Mouse (Mus musculus): ENCODE results near the gene Tmem131.
A peak's percentile ranks its signal among the peaks of the same experiment; 100 is the strongest.
"Not testable (repeated sequence)": the region's sequence is repeated elsewhere in the genome, so short reads cannot be mapped to it uniquely, and the experiment has no call there.

Tmem131 gene

DNA sequence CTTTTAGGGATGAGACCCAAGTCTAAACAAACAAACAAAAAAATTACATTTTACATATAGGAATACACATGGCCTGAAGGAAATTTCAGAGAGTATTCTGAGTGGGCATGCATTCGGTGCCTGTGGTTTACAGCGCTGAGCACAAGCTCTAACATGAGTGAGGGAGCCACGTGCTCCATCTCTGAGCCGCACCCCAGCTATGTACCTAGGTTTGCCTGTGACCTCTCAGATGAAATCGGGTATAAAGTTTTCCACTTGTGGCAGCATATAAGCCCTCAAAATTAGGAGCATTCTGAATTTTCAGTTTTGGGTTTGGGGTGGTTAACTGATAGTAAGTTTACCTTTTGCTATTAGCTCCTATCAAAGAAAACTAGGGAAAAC, 28.3 kb downstream of the Tmem131 start:
- DNase-seq = no peak

DNA sequence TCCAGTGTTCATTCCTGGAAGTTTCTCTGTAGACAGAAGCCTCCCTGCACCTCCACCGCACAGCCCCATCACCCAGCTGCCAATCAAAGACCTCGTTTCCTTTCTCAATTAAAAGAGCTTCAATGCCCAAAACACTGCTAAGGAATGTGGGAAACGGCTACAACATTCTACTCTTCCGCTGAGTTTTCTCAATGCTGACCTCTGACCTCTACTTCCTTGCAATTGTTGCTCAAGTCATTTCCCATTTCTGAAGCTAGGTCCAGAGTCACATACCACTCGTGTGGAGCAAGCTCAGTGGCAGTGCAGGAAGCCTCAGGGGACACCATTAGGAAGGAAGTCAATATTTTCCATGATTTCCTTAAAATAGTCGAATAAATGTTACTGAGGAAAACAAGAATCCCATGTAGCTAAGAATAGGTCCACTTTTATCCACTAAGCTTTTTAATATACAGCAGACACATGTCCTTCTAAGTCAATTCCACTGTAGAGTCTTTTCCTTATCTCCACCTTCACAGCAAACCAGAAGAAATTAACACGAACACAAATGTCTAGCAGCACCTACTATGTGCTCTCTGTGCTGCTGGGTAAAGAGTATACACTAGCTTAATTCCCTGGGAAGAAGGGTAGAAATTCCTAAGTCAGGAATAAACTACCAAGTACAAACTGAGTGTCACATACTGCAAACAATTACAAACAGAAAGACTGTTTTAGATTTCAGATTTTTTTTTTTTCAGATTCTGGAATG, 28.8 kb downstream of the Tmem131 start:
- peak; percentile 73 for DNase-seq

DNA sequence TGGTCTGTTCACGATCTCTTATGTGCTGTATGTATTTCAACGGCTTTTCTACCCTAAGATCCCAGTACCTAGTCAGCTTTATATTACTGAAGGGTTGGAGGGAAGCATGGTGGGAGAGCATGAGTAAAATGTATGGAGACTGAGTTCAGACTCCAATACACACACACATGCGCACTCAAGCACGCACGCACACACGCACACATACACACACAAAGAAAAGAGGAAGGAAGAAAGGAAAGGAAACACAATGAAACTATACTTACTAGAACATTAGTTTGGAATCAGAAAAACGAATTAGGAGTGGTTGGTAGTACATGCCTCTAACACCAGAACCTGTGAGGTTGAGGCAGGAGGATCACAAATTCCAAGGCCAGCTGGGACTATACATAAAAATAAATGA, 29.7 kb downstream of the Tmem131 start:
- no peak for DNase-seq

DNA sequence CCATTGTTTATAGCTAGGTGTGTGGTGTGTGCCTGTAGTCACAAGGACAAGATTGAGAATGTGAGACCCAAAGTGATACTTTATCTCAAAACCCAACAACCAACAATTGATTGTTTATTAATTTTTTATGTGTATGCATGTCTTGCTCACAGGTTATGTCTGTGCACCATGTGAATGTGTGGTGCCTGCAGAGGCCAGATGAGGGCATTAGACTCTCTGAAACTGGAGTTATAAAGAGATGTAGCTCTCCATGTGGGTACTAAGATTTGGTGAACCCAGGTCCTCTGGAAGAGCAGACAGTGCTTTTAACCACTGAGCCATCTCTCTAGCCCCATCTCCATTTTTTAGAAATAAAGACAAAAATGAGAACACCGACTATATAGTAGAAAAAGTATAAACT, 31.2 kb downstream of the Tmem131 start:
- no peak for DNase-seq

DNA sequence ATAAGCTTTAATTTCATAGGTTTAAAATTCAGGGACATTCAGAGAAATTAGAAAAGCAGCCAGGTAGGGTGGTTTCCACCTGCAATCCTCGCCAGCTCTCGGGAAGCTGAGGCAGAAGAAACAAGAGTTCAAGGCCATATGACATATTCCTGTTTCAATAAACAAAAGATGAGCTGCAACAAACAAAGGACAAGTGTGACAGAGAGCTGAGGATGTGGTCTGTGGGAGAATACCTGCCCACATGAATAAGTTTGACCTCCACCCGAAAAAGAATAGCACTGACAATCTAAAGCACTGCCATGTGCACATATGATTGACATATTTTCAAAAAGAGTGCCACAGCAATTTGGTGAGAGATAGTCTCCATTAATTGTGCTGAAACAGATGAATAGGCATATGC, 31.9 kb downstream of the Tmem131 start:
- no peak for DNase-seq

DNA sequence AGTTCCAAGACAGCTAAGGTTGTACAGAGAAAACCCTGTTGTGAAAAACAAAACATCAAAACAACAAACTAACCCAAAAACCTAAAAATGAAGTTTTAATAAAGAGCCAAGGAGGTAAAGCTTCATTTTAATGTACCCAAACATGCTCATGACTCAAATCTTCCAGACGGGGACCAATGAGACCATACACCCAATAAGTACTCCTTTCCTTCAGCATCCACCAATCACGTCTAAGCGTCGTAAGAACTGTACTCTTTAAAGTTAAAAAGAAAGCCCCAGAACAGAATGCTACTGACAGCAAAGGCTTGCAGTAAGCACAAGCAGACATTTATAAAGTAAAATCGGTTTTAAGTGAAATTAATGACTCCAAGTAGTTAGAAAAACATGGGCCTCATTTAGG, 33.1 kb downstream of the Tmem131 start:
- DNase-seq = no peak

DNA sequence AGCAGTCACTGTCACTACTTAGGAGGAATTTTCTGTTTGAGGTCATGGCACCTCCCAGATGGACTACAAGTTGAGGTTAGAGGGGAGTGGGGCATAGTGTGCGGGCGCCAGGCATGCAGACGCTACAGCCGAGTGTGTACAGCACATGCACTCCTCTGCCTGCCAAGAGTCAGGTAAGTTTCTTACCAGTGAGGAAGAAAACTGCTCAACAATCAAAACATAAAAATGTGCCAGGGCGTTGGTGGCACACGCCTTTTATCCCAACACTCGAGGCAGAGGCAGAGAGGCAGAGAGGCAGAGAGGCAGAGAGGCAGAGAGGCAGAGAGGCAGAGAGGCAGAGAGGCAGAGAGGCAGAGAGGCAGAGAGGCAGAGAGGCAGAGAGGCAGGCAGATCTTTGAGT, 33.5 kb downstream of the Tmem131 start:
- peak; percentile 32 for DNase-seq

DNA sequence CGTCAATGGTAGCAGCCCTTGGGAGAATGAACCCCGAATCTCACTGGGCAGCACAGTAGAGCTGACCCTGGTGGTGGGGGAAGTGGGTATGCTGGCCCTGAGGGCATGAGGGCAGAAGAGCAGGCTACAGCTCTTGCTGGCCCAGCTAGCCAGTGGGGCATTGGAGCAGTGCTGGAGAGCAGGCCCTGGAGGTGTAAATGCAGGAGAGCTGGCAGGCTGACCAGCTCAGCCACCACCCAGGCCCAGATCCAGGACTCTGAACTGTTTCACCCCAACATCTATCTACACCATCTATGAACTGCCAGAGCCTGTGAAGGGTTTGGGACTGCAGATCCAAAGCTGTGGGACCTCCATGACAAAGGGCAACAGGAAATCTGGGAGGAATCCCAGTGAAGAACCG, 38.2 kb downstream of the Tmem131 start:
- no peak for DNase-seq

DNA sequence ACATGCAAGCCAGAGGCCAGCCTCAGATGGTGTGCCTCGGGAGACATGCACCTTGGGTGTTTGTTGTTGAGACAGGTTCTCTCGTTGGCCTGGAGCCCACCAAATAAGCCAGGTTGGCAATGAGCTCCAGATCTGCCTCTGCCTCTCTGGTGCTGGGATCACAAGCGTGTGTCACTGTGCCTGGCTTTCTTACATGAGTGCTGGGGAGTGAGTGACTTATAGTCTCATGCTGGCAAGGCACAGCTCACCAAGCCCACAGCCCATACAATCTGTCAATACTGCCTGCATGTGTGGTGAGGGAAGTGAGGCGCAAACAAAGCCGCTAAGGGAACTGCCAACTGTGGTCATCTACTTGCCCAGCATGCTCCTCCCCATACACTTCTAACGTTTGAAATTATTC, 39.0 kb downstream of the Tmem131 start:
- peak; percentile 48 for DNase-seq

DNA sequence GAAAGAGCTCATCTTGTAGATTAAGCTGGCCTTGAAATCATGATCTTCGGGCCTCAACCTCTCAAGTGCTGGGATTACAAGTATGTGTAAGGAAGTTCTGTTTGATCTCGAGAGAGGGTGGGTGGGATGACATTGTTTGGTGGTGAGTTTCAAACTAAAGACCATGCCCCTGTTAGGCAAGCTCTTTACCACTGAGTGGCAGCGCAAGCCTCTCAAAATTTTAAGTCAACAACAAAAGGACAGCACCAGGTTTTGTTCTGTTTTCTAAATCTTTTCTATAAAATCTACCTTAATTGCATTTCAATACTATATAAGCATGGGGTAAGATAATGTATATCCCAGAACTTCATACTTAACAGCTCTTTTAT, 39.4 kb downstream of the Tmem131 start:
- DNase-seq = no peak

DNA sequence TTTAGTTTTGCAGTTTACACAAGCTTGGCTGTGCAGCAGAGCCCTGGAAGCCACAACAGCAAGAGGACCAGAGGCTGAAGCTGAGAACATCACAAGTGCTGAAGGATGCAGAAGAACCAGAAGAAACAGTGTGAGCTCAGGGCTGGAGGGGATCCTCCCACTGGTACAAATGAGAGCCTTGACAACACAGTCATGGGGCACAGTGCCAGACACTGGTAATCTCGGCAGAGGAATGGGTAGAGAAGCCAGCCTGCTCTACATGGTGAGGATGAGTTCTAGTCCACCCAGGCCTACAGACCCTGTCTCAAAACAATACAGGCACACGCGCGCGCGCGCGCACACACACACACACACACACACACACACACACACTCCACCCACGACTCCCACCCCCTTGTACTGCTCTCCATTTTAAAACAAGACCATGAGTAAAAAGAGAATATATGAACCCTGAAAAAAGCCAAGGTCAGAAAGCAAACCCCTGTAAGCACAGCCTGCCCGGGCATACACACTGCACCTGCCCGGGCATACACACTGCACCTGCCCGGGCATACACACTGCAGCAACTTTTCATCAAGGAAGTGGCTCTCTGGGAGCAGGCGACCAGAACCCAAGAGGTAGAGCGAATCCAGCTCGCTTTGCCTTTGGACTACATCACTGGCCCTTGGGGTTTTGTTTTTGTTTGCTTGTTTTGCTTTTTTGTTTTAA, 39.9 kb downstream of the Tmem131 start:
- no peak for DNase-seq

DNA sequence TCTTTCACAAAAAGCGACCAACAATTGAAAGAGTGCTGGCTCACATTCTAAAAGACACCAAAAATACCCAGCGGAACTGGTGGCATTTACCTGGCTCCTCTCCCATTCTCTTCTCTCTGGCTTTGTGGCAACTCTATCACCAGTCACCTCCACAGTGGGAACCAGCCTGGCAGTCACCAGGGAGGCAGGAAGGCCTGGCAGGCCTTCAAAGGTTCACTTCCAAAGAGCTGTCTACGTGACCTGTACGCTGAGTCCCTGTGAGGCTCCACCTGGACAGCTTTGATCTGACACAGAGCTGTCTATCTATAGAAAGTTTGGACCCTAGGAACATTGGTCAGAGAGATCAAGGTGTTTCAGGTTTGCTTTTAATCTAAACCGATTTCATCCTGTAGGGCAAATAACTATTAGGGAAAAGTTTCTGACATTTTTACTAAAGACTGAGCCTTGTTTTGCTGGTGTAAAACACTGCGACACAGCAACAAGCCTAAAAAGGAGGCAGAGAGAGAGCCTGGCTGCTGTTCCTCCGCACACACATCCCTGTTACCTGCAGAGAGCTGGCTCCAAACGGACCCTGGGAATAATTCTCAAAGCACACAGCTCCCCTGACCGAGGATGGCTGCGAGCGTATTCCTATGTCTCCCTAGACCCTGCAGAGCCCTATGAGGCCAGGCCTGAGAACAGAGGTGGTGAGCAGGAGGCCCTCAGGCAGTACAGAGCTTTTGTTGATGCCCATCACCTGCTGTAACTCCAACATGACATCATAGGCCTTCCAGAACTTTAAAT, 40.7 kb downstream of the Tmem131 start:
- DNase-seq = no peak

DNA sequence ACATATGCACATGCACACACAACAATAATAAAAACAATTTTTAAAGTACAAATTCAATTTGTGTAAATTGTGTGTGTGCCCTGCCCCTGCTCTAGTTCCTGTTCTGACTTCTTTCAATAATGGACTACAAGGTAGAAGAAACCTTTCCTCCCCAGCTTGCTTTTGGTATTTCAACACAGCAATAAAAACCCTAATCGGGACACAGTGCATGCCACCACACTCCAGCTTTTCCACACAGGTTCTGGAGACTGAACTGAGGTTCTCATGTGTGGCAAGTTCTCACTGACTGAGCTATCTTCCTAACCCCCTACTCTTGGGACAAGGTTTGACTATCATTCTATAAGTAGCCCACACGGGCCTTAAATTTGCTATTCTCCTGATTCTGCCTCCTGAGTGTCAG, 43.8 kb downstream of the Tmem131 start:
- DNase-seq = no peak

DNA sequence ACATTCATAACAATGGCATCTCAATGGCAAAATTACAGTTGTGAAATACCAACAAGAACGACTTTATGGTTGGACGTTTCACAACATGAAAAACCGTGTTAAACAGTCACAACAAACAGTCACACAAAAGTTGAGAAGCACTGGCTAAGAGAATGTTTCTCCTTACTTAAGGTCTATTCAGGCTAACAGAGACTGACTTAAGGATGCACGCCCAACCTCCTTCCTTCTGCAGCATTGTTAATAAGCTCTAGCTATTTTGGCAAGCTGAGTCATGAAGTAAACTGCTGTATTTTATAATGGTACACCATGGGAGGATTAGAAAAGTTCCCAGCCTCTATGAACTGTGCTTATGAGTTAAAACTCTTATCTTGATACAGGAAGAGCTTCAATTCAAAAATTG, 47.0 kb downstream of the Tmem131 start:
- no peak for DNase-seq

DNA sequence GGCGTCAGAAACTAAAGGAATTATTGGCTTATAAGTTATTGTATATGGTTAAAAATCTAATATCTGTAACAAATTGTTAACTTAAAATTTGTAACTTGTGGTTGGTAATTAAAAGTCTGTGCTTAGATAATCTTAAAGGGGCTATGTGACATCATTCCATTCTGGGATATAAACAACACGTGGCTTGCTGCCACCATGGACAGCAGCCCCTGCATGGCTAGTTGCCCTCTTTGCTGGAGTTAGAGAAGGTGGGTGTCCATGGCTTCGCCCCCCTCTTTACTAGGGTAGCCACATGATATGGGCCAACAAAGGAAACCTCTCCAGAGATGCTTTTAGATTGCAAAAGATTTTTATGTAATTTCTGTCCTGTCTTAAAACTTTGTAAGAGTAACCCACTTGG, 48.0 kb downstream of the Tmem131 start:
- DNase-seq = no peak

DNA sequence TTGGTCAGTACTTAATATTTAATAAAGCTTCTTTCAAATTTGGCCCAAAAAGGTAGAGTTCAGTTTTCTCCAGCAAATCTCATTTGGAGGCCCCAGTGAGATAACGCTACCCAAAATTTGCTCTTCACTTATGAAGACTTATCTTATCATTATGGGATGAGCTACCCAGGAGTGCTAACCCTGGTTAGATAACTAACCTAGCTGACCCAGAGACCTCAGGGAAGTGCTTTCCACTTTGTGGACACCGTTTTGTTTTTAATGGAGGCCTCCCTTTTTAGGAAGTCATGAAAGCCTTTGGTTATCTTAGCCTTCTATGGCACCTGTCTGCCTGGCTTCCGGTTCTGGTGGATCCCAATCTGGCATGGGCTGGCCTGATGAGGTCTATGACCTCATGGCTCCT, 49.3 kb downstream of the Tmem131 start:
- DNase-seq = no peak

DNA sequence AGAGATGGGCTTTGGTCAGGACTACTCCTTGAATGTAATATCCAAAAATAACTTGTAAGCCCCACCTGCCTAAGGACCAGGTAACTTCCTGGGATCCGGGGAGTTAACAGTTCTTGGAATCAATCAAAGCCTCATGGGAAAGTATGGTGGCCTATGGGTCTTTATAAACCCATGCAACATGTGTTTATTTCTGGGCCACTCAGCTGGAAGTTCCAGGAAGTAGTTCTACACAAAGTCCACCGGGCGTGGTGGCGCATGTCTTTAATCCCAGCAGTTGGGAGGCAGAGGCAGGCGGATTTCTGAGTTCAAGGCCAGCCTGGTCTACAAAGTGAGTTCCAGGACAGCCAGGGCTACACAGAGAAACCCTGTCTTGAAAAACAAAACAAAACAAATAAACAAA, 49.7 kb downstream of the Tmem131 start:
- not testable (repeated sequence) for DNase-seq

DNA sequence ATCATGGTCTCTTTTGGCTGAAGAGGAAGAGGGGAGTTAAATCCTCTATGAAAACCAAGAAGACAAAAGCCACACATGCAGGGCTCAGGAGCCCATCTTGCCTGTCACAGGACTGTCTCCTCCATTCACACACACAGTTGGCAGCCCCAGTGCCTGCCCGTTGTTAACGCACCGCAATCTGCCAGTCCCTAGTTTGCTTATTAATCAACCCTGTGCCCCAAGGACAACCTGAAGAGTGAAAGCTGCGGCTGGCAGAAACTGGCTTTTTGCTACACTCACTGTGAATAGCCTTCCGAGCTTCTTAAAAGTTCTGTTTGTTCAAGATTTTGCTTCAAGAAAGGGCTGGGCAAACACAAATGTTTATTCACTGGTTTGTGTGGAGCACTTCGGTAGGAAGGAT, 50.3 kb downstream of the Tmem131 start:
- no peak for DNase-seq

DNA sequence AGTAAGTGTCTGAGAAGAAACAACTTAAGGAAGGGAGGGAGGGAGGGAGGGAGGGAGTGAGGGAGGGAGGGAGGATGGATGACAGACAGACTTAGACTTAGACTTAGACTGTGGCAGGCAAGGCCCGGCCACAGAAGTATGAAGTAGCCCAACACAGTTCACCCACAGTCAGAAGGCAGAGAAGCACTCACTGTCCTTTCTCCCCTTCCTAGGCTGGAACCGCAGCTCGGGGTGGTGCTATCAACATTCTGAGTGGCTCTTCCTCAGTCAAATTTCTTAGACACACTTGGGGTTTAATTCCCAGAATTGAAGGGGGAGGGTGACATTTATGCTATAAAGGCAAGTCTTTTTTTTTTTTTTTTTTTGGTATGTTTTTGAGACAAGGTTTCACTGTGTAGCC, 51.0 kb downstream of the Tmem131 start:
- DNase-seq = no peak

DNA sequence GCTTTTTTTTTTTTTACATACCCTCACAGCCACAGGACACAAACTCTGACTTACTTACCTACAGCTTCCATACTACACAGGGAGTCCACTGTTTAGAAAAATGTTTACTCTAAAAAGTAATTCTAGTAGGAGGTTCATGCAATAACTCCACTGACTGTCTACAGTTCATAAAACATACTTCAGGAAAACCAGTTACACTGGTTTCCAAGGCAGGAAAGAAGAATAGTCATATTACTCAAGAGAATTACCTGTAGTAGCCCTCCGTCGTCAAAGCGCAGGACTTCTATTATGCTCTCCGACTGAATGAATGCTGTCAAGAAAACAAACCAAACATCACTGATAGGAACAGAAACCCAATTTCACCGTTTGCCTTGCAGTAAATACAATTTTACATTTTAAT, 54.5 kb downstream of the Tmem131 start:
- DNase-seq = peak; percentile 38

DNA sequence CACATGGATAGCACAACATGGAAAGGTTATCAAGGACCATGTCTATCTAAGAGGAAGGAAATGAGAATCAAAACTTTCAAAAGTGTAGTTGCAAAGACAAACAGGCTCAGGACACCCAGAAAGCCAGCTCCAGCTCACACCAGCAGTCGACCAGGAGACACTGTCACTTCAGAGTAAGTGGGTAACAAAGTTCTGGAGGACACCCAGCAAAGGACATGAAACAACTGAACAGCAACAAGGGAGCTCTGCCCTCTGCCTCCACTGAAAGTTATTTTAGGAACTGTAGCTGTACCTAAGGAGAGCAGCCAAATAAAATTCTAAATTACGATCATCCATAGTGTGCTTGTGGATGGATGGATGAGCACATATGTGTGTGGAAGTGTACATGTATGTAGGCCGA, 56.3 kb downstream of the Tmem131 start:
- no peak for DNase-seq

DNA sequence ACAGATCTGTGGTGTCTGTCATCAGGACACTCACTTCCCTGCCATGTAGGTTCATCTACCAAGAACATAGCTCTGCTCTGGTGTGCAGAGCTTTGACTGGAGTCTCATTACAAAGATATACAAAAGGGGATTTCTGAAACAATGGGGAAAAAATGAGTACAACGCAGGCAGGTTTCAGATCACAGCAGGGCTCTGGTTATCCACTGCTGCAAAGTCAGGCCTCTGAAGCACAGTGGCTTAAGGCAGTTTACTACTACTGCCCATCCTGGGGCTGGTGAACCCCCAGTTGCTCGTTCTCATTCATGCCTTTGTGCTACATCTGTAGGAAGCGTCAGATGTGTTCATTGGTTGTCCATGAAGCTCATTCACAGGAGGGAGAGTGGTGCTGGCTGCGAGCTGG, 57.0 kb downstream of the Tmem131 start:
- DNase-seq = no peak

DNA sequence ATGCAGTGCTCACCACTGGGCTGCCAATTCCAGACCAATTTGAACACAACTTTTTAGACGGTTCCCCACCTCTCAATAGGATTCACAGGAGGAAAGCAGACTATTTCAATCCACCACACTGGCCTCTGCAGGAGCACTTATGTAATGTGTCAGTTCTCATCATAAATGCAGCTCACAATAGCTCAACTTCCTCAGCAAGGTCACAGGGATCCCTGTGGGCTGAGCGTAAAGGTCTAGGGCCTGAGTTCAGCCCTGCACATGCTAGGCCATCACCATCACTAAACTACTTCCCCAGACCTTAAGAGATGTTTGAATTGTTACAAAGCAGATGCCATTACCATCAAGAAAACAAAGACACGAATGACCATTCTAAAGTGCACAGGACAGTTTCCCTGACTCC, 58.9 kb downstream of the Tmem131 start:
- DNase-seq = no peak

DNA sequence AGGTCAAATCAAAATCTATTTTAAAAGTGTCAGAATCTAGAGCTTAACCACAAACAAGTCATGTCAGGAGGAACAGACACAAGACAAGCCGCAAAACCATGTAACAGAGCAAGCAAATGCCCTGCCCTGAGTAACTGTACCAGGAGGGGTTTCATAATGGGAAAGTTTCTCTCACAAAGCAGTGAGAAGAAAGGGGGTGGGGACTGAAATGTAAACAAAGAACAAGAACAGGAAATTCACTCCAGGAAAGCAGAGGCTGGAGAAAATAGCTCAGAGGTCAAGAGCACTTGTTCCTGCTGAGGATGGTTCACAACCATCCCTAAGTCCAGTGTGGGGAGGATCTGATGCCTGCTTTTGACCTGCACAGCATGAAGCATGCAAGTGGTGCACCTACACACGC, 59.7 kb downstream of the Tmem131 start:
- DNase-seq = peak; percentile 71
